Mouse (Mus musculus) right cerebral cortex, adult 18-20 months (tissue): Measurements from ENCODE around the gene Fgb.

Source experiments
- DNase-seq: peaks from one replicate; pipeline ENCODE4 v3.0.0; 2022; ENCODE audit warnings: mixed read lengths

Gene Fgb

DNA sequence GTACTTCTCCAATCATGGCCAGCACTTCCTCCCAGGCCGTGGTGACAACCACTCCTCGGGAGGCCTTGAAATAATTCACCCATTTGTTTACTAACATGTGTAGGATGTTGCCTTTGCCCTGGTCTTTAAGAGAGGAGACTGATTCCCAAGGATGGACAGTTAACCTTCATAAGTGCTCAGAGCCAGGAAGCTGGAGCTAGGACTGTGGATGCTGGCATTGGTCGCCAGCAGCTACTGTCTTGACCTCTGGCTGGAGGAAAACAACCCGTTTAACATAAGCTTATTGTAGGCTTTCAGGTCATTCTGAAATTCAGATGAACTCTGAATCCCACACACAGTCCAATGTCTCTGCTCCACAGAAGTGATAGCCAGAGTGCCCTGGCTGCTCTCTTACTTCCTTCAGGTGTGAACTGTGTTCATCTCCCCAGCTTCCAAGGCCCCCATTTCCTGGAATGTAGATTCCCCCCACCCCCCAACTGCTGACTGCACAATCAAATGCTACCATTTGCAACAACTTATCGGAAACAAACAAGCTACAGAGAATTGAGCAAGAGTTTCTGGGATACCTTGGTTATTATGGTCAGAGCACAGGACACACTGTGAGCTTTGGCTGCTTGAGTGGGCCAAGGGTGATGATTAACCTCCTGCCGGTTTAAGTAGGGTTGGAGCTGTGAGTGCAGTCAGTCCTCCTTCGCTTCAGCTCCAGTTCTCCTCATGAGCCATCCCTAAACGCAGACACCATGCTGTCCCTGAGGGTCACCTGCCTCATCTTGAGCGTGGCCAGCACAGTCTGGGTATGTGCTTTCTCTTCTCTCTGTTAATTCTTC is 24.0 kb downstream of the Fgb start, which contains the start of gene Fga:
Gene Fga, plus strand, starts transcription at position 602 of the 827 bp plus-strand sequence.
- no peak for DNase-seq

DNA sequence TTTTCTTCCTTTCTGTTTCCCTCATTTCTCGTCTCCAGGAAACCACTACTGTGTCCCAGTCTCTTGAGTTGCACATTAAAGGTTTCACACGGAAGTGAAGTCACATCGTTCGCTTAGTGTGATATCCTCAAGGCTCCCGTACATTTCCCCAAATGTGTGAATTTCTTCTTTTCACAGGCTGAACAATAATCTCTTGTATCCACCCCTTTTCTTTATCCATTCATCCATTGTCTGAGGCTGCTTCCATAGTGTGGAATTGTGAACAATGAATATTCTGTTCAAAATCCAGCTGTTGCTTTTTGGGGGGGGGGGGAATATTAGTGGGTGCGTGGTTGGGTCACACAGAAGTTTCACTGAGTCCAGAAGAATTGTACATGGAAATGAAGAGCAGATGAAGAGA is 24.6 kb downstream of the Fgb start:
- DNase-seq: no peak

DNA sequence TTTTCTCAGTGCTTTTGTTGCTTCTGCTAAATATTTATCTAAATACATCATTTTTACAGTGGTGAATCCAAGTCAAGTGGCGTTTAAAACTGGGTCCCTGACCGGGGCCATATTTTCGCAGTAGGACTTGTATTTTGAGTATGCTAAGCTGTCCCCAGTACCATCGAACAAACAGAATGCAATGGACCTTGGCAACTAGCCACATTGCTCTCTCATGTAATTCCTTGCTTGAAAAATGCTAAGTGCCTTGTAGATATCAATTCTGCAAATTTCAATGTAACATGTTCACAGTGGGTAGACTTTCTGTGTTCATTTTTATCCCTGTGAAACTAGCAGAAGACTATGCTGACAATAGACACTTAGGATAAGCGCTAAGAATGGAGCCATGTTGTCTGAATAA is 28.5 kb downstream of the Fgb start:
- no peak for DNase-seq

DNA sequence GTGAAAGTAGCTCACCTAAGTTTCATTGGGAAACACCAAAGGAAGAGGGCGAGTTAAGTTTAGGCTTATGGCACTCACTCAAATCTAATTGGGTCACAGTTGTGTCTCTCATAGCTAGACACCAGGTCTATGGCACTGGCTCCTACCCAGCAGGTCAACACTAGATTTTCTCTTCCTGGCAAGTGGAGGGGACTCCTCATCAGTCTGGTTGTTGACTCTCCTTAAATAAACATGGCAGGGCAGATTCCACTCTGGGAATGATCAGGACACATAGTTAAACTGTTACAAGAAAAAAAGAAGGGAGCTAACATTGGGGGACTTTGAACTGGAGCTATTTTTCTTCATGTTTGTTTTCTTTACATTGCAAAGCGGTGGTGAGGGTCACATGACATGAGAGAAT is 29.3 kb downstream of the Fgb start:
- DNase-seq: no peak

DNA sequence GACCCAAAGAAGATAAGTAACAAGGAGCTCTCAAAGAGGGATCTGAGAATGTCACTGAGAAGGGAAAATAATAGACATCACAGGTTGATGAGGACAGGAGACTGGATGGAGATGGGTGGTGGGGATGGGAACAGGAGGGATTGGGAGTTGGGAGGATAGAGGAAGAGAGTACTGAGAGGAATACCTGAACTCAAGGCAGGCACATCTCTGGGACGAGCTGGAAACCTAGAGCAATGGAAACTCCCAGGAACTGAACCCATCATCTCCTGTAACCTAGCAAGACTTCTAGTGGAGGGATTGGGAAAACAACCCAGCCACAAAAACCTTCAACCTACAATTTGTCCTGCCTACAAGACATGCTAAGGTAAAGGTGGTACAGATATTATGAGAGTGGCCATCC is 33.4 kb downstream of the Fgb start:
- no peak for DNase-seq

DNA sequence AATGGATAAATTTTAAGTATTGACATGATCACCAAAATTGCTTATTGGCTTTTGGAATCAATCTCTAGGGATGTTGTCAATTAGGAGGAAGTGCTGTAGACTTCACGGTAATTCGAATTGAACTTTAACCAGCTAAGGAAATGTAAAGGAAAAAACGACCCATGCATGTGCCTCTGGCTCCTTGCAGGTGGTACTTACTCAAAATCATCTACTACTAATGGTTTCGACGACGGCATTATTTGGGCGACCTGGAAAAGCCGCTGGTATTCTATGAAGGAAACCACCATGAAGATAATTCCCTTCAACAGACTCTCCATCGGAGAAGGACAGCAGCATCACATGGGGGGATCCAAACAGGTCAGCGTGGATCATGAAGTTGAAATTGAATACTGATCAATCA is 35.7 kb downstream of the Fgb start:
- no peak for DNase-seq

DNA sequence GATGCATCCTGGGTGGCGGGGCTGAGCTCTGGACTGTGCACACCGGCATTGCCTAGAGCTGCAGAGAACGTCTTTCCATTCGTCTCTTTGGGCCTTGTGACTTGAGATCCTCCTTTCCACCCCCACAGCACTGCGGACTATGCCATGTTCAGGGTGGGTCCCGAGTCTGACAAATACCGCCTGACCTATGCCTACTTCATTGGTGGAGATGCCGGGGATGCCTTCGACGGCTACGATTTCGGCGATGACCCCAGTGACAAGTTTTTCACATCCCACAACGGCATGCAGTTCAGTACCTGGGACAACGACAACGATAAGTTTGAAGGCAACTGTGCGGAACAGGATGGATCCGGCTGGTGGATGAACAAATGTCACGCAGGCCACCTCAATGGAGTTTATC is 37.0 kb downstream of the Fgb start:
- no peak for DNase-seq

DNA sequence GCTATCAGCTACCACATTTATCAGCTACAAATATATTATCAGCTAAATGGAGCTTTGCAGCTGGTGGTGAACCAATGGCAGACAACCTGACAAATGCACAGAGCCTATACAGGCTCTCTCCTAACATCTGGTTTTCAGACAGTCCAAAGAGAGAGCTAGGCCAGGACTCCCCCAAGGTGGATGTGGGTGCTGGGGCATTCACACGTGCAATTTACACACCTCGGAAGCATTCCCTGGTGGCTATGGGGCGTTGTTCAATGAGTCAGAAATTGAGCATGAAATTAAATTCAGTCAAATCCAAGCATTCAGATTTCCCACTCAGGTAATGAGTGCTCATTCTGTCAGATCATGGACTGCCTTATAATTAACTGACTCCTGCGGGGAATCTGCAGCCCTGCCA is 38.1 kb downstream of the Fgb start:
- DNase-seq: no peak

DNA sequence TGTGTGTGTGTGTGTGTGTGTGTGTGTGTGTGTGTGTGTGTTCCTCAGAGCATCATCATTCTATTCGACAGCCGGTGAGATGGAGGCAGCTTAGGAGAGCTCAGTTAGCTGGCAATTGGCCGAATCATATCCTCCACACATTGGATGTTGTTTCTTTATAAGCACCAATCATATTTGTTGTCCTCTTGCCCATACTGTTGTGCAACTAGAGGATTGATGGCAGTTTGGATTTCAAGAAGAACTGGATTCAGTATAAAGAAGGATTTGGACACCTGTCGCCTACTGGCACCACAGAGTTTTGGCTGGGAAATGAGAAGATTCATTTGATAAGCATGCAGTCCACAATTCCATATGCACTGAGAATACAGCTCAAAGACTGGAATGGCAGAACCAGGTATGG is 38.5 kb downstream of the Fgb start:
- DNase-seq: no peak

DNA sequence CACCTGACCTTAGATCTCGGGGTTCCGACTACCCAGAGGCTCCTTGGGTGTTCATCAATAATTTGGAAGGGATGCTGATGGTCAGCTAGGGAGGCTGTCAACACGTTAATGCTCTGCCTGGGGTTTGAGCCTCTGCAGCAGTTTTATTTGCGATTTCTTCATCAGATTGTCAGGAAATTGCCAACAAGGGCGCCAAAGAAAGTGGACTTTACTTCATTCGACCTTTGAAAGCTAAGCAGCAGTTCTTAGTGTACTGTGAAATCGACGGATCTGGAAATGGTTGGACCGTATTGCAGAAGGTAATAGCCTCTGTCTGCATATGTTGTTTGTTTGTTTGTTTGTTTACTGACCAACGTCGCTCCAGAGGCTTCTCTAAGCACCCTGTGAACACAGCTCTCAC is 39.4 kb downstream of the Fgb start:
- no peak for DNase-seq

DNA sequence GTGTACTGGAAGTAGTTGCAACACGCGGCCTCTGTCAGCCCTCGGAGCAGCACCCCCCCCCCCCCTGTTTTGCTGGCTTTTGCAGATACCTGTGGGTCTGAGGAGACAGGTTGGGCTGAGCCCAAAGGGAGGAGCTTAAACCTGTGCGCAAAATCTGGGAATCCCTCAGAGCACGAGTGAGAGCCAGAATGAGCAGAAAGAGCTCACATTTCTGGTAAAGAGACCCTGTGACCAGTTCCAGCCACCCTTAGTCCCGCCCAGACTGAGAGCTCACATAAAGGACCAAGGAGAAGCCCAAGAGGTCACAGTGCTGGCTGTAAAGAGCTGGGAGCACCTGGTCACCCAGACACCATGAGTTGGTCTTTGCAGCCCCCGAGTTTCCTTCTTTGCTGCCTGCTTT is 42.1 kb downstream of the Fgb start, which contains the start of gene Fgg:
Gene Fgg, plus strand, starts transcription at position 168 of the 400 bp plus-strand sequence.
- DNase-seq: no peak

DNA sequence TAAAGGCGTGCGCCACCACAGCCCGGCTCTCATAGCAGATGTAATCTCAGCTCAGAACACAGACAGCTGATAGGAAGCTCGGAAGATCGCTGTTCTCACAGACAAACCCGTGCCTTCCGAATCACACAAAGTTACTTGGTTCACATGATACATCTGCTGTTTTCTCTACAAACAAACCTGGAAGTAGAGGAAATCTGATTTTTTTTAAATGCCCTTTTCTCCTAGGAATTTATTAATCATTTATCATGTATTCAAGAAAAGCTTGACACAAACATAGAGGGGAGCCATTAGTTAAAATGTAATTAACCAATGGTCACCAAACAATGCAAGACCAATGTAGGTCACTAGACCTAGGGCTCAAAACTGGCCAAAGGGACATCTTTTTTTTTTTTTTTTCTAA is 44.9 kb downstream of the Fgb start:
- DNase-seq: no peak

DNA sequence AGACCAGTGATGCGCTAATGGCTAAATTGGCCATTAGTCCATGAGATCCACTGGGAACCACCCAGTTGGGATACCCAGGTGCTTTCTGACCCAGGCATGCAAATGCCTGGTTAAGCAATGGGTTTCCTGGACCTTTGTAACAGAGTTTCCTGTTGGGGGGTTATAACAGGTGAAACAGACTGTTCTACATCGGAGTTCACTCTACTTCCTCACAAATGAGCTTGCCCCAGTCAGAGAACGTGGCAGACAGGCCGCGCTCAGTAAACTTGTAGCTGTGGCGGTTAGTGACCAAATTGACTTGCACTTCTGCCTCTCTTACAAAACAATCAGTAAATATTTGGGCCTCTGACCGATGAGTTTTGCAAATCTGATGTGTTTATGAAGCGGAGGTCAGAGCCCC is 46.6 kb downstream of the Fgb start:
- DNase-seq: no peak

DNA sequence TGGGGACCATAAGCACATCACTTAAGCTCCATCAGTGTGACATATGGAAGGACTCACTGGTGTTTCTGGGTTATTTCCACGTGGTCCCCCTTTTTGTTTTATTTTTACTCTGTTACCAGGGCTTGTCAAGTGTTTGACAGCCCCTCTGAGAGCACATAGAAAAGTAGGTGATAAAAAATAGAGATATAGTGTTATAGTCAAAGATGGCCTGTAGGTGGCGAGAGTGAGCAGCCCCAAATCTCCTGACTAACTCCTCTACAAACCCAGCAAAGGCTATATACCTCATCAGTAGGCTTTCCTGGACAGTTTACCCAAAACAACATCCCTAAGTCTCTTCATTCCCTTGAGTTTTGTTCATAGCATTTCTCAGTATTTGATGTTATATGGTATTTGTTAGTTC is 47.5 kb downstream of the Fgb start:
- DNase-seq: peak; percentile 29

DNA sequence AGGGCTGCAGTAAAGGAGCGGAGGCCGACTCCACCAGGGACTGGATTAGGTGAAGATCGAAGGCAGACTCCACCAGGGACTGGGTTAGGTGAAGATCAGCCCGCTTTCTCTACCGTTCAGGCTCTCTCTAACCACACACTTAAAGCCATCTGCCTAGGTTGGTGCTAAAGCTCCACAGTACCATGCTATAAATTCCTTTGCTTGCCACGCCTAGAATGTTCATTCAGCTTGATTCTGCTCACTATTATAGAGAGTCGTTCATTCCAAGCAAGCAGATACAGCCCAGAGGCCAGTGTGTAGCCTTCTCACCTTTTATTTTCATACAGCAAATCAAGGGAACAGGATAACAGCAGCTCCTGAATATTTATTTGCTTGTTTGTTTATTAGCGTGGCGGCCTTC is 49.7 kb downstream of the Fgb start:
- DNase-seq: no peak

DNA sequence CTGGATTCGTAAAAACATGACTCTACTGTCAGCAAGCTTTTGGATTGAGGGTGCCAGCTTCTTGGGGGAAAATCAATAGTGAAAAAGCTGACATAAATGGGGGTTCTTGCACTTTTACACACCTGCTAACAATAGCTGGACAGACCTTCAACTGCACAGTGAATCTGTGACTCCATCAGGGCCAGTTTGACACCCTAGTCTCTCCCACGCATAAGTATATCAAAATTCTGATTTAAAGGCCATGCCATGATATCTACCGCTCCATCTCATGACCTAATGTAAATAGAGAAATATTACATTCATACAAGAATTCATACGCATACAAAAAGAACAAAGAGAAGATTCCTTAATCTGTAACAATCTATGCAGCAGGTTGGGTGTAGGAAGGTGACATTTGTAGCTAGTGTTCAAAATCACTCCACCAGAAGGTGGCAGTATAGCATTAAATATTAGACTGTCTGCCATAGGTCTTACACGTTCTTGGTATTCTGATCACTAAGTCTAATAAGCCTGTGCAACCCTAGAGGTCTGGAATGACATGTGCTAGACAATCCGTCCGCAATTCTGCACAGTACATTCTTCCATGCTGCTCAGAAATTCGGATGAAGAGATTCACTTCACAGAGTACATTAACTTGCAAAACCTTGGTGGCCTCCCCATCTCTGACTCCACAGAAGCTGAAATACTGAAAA is 50.7 kb downstream of the Fgb start:
- peak; percentile 57 for DNase-seq

DNA sequence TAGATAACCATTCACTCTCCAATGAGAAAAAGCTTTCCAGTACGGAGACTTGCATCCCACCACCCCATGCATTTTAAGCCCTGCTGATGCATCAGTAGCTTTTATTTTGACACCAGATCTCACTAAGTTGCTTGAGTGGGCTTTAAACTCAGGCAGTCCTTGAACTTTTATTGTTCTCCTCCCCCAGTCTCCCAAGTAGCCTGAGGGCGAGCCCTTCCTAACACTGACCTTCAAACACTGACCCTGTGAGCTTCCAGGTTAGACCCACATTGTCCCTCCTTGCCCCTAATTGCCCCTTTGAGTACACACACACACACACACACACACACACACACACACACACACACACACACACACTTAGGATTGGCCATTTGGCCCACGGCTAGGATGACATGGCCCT is 53.0 kb downstream of the Fgb start:
- DNase-seq: no peak

DNA sequence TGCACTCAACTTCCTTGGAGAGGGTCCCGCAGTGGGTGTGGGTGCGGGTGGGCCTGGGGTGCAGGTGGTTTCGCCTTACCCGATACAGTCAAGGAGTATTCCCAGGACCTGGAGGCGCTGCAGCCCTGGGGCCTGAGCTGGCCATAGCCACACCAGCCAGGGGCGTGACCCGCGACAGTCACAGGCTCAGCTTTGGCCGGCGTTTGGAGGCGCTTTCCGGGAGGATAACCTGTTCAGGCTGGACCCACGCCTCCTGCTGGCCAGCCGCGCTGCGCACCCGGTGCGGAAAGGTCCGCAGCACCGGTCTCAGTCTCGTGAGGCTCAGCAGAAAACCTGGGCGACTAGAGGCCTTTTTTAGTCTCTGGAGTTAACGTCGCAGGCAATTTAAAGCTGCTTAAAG is 54.3 kb downstream of the Fgb start:
- no peak for DNase-seq

DNA sequence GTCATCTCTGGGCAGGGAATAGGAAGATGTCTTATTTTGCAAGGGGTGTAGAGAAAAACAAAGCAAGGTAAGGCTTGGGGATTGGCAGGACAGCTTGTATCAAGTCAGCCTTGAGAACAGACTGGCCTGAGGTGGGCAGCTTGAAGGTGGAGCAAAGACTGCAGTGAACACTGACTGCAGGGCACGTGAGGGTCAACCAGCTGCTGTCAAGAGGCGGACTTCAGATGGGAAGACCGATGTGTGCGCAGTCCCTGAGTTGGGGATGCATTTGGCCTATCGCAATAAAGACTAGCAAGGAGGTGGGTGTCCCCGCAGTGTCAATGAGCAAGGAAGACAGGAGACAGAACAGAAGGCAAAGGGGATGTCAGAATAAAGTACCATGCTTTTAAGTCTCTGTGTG is 56.7 kb downstream of the Fgb start:
- DNase-seq: no peak

DNA sequence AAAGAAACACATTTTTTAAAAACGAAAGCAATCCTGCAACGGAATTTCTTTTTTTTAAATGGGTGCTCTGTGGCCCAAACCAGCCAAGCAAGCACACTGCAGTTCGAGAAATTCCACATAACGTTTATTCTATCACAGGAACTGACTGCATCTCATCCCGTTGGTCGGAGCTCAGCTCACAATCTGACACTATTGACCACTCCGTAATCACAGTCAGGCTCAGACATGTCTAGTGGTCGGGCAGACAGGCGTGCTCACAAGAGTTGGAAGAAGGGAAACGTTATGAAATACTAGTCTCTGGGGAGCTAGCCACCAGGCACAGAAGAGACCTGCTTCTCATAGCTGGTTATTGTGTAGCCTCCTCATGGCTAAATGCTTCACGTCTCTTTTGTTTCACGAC is 57.7 kb downstream of the Fgb start:
- DNase-seq: no peak
